Mouse (Mus musculus): ENCODE data around the gene Ric8a.
"Not testable (repeated sequence)": the region's sequence is repeated elsewhere in the genome, so short reads cannot be mapped to it uniquely, and the experiment has no call there.

Ric8a gene

DNA sequence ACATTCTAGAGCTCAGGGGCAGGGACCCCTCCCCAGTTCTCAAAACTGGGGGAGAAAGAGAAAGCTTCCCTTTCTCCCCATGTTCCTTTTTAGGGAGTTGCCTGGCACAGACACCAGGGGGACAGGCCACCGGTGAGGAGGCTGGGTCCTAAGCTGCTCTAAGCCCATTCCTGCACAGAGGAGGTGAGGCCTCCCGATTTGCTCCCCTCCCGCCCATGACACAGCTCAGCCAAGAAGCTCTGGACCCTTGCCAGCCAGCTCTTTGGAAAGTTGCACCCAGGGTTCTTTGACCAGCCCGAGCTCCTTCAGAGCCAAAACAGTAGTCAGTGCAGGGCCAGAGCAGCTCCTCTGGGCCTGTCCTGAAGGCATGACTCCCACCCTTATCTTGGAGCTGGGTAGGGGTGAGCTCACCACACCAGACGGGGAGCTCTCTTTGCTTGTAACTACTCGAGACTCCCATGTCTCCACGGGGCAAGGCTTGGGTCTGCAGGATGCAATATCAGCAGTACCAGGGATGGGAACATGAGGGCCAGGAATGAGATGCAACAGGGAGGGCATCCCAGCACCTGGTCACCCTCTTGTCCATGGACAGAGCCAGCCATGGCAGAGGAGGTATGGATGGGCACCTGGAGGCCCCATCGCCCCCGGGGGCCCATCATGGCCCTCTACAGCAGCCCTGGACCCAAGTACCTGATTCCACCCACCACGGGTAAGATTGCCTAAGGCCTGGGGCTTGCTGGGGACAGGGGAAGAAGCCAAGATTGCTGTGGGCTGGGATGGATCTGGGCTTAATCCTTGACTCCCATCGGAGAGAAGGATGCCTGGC is 8.8 kb upstream of the Ric8a start, which contains the start of gene Odf3:
TSS of gene Odf3 (plus strand) at position 51 of the 826 bp plus-strand sequence.
- DNase-seq, result peak; percentile 39 to 43

DNA sequence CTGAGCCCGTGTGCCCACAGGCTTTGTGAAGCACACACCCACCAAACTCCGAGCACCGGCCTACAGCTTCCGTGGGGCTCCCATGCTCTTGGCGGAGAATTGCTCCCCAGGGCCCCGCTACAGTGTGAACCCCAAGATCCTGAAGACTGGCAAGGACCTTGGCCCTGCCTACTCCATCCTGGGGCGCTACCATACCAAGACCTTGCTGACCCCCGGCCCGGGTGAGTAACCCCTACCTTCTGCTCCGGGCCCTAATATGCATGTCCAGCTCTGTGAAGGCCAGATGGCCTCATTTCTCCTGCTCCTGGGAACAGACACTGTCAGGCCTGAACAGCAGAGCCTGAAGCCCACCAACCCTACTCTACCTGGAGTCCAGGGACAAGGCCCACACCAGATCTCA is 8.2 kb upstream of the Ric8a start:
- no peak for DNase-seq

DNA sequence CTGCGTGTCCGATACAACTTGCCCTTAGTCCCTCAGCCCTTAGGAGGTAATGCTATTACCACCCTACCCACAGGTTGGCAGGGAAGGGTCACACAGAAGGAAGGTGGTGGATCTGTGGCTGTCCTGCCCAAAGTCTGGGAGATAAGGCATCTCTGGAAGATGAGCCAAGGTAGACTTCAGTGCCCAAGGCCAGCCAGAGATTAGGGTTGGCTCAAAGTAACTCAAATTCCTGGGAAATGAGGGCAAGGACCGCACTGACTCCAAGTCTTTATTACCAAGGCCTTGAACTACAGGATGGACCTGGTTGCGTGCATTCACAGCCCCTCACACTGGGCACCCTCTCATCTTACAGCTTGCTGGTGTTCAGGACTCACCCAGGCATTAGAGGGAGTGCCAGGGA is 4.8 kb upstream of the Ric8a start:
- DNase-seq, result no peak

DNA sequence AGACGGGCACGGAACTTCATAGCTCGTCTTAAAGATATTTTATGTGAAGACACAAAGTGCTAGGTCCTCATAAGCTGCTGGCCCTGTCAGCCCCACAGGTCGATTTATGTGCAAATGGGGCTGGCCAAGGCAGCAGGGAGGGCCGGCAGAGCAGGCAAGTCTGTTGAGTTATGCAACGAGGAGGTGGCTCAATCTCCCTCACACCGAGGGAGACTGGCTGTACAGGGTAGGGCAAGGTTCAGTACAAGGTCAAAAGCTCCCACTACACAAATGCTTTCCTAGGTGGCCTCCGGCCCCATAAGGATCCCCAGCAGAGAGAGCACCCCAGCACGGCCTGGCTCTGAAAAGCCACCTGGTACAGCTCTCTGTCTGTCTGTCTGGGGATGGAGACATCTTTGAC is 3.4 kb upstream of the Ric8a start:
- no peak for DNase-seq

DNA sequence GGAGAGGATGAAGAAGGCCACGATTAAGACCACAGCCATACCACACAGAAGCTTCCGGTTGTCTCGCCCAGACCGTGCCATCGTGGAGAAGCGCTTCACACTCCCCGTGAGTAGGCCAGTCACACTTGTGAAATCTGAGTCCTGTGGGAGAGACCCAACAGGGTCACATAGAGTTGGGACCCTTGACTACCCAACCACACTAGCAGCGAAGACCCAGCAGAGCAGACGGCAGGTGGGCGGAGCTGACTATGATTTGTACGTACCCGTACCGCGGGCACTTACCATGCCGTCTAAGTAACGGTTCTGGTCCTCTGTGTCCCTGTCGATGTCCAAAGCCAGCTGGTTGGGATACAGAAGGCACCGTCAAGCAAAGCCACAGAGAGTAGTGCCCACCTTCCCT is 2.3 kb upstream of the Ric8a start:
- no peak for DNase-seq

DNA sequence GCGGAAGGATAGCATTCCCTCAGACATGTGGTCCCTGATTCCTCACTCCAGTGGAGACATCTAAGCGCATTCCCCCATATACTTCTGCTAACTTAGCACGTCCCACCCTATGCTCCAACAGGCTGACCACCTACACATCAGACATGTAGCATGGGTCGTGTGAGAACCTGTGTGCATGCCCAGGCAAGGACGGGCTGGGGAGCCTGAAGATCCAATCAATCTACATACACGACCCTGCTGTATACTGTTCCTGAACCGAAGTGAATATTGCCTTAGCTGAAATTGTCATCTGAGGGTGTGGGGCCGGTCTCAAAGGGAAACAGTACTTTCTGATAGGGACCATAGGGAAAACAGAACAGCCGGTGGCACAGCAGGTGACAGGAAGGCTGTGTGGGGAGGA is 1.6 kb upstream of the Ric8a start:
- no peak for DNase-seq

DNA sequence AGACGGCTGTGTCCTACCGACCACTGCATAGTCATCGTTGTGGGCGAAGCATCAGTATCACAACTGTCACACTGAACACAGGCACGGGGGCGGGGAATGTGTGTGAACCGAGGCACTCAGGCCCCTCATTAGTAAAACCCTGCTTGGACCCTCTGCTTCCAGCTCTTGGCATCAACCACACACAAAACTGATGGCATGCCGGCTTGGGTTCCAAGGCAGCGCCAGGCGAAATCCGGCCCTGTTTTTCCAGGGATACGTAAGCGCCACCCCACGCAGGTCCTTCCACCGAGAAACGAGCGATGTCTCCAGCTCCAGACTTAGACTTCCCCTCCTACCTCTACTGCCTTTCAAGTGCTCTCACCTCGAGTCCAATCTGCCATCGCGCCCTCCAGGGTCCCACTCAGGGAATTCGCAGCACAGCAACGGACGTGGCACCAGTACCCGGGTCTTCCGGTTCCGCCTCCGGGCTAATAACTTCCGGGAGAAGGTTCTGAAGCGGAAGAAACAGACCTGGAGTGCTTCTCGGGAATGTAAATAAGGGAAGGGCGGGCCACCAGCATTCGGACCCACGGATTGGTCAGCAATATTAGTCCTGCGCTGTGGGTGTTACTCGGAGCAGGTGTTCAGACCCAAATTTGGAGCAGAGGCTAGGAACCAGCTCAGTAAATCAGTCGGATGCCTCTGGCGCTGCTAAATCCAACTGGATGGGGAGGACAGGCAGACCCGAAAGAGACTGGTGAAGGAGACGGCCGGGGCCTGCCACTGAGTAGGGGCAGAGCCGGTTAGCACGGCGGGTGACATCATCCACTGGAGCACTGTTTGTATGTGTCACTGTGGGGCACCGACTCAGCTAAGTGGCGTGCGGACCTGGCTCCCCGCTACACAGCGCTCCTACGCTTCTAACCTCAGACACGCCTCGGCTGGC is 635 bp upstream of the Ric8a start, which contains the start of gene Gm45785:
TSS of gene Gm45785 (minus strand) at position 472 of the 925 bp plus-strand sequence.
- peak; percentile 85 to 90 for DNase-seq

DNA sequence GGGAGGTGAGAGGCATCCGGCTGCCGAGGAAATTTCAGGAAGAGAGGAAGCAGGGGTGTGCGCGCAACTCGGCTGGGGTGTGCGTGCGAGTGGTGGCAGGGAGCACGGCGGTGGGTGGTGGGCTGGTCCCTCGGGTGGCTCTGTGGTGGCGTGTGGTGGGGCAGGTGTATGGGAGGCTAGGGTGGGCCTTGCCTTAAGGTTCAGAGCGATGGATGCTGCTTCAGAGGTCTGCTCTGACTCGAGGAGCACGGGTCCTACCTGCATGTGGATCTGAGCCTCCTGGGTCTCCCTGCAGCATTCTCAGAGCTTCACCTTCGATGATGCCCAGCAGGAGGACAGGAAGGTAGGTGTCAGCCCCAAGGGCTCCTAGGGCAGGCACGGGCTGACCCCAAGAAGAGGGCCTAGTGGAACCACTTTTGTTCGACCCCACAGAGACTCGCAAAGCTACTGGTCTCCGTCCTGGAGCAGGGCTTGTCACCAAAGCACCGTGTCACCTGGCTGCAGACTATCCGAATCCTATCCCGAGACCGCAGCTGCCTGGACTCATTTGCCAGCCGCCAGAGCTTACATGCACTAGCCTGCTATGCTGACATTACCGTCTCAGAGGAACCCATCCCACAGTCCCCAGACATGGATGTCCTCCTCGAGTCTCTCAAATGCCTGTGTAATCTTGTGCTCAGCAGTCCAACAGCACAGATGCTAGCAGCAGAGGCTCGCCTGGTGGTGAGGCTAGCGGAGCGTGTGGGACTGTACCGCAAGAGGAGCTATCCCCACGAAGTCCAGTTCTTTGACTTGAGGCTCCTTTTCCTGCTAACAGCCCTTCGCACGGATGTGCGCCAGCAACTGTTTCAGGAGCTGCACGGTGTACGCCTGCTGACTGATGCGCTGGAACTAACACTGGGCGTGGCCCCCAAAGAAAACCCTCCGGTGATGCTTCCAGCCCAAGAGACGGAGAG is 1.1 kb downstream of the Ric8a start, which contains the start of gene Bet1l:
TSS of gene Bet1l (minus strand) at position 28 of the 956 bp plus-strand sequence.
- peak in 1 of 2 experiments; percentile 43 for DNase-seq

DNA sequence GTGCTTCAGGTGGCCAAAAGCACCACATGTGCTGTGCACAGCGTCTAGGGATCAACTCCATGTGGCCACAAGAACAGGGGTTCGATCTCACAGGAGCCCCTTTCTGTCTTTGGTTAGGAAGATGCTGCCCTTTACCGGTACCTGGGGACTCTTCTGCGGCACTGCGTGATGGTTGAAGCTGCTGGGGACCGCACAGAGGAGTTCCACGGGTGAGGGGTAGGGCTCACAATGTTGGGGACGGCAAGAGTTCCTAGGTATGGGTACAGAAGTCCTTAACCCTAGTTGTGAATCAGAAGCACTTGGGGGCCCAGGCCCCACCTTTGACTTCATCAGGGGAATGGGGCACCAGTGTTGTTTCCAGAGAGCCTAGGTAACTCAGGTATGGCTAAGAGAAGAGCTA is 2.0 kb downstream of the Ric8a start:
- DNase-seq, result no peak

DNA sequence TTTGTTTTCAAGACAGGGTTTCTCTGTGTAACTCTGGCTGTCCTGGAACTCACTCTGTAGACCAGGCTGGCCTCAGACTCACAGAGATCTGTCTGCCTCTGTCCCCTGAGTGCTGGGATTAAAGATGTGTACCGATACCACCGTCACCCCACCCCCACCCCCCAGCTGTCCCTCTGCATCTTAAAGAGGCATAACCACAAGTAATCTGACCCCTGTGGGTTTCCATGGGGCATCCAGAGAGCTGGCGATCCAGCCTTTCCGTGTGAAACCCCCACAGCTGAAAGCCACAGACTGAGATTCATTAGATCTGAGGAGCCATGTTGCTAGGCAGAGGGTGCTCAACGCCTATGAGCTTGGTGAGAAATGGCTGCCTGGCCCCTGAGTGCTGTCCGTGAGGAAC is 3.2 kb downstream of the Ric8a start:
- no peak for DNase-seq

DNA sequence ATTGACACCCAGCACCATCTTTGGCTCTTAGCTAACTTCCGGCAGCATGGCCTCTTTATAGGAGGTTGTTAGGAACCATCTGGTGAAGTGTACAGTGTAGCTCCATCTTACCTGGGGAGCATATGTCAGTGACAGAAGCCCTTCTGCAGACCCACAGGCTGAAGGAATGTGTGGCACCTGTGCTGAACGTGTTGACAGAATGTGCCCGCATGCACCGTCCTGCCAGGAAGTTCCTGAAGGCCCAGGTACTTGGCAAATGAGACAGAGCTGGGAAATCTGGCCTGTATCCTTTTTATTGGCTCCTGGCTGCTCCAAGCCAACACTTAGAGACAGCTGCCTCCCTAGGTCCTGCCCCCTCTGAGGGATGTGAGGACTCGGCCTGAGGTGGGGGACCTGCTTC is 4.0 kb downstream of the Ric8a start:
- no peak for DNase-seq

DNA sequence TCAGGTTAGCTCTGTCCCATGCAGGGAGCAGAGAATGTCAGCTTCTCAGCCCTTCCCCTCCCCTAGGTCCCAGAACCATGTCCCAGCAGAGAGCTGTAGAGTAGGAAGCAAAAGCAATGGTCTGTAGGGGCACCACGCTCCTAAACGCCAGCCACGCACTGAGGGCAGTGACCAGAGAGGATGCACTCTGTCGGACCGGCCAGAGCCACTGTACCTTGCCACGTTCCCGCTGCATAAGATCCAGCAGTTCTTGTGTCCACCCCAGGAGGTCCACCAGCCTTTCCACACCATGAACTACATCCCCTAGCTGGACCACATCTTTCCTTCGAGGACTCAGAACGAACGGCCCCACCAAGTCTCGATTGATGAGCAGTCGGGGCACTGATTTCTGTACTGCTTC is 8.0 kb downstream of the Ric8a start:
- no peak for DNase-seq

DNA sequence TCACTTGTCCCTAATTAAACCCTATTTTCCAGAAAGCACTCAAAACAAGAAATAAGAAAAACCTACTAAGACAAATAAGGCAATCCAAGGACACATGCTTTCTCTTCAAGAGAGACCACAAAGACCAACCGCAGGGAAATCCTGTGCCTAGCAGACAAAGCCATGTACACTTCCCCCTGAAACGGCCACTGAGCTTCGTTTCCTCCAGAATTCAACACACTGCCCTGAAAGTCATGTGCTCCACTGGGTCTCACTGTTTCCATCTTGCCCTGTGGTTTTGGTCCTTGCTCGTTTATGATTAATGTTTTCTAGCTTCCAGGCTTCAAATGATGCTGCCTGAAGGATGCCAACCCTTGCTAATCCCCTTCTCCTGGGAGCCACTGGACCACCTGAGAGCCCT is 17.5 kb downstream of the Ric8a start:
- no peak for DNase-seq

DNA sequence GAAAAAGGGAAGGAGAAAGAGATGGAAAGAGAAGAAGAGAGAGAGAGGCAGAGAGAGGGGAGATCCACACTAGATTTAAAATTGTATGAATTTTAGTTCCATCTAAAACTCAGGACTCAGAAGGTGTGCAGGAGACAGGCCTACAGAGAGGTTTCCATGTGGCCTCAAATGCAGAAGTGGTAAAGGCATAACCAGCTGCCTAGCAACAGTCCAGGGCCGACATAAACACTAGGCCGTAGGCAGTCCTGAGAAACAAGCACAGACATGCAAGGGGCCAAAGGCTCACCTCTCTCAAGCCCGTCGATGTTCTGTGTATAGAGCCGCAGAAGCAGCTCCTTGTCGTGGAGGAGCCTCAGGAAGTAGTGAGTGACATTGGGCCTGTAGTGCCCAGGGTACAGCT is 20.6 kb downstream of the Ric8a start:
- DNase-seq, result no peak

DNA sequence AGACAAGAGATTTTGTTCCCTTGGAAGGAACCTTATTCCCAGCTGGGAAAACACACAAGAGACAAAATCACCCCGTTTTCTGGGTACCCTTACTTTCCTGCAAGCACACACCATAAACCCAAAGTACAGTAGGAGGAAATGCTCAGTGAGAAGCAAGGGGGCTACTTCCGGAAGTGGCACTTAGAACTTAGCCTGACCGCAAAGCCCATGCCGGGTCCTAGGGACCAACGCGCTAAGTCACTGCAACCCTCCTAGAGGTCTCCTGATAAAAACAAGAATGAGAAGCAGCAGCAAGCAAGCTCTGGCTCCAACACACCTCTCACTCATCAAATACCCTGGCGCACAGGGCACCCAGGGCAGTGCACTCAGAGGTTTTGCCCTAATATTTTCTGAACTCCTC is 22.6 kb downstream of the Ric8a start:
- no peak for DNase-seq

DNA sequence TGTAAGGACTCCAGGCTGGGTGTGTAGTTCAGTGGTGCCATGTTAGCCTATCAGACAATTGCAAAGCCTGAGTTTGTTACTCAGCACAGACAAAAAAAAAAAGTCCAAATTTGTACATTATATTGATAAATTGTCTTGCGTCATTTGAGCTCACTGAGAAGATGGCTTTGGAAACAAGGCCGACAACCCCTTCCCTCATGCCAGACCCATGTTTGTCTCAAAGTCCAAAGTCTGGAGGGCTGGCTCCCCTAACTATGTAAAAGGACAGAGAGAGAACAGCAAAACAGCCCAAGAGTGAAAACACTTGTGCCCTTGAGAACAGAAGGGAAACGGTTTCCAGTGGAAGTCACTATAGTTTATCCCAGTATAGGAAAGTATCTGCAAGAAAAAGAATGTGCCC is 23.7 kb downstream of the Ric8a start:
- peak in 1 of 2 experiments; percentile 37 for DNase-seq

DNA sequence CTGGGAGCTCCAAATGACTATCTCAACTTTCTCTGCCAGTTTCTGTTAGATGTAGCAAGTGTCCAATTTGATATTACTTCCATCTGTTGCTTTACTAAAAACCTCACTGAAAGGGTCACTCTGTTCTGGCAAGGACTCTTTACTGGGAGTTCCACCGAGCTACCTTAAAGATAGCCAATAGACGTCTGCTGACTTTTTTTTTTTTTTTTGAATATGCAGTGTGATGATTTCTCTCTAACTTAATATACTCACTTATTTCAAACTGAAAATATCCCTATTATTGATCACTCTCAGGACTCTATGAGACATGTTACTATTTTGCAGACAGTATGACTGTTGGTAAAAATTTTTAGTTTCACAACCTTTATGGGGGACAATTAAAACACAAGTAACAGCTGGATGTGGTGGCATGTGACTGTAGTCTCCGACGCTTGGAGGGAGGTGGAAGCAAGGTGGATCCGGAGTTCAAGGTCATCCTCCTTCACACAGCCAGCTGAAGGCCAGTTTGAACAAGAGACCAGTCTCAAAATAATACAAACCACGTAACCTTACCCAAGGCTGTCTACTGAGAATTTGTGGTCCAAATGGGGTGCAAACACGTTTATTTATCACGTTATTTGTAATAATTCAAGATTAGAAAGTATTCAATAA is 24.2 kb downstream of the Ric8a start:
- DNase-seq, result peak in 1 of 2 experiments; percentile 24

DNA sequence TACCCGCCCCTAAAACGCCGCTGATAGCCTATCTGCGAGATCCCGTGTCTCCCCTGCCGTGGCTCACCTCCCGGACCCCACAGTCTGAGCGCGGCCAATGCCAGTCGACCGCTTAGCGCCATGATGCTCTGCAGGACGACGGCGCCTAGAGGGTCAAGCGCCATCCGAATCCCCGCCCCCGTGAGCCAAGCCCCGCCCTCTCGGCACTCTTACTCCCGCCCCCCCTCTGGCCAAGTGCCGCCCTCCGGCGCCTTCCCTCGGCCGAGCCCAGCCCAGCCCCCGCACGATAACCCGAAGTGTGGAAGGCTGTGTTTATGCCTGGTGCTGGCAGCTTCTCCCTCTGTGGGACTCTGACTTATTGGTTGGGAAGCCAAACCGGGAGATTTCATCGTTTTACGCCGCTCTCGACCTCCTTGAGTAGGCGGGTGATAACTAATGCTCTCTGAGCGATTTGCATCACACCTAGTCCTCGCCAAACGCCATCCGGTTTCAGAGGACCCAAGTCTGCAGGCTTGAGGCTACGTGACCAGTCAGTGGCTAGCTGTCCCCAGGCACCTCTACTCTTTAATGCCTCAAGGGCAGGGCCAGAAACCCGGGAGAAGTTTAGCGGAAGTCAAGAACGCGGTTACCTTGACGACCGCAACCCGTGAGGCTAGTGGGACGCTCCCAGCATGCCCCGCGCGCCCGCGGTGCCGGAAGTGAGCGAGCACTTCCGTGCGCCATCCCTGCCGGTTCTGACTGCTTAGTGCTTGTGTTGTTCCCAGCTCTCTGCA is 25.1 kb downstream of the Ric8a start, which contains the start of the genes Psmd13 and Sirt3:
TSS of gene Psmd13 (plus strand) at position 273 of the 773 bp plus-strand sequence.
TSS of gene Sirt3 (minus strand) at position 614 of the 773 bp plus-strand sequence.
- peak; percentile 98 for DNase-seq

DNA sequence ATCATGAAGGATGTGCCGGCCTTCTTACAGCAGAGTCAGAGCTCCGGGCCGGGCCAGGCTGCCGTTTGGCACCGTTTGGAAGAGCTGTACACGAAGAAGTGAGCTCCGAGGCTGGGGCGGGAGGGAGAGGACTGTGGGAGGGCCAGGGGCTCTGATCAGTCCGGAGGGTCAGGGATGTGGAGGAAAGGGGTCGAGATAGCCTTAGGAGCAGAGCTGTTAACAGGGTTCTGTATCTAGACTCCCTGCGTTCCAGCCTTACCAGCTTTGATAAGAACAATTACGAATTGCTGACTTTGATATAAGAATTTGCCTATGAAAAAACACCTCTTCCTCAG is 25.7 kb downstream of the Ric8a start:
- no peak for DNase-seq

DNA sequence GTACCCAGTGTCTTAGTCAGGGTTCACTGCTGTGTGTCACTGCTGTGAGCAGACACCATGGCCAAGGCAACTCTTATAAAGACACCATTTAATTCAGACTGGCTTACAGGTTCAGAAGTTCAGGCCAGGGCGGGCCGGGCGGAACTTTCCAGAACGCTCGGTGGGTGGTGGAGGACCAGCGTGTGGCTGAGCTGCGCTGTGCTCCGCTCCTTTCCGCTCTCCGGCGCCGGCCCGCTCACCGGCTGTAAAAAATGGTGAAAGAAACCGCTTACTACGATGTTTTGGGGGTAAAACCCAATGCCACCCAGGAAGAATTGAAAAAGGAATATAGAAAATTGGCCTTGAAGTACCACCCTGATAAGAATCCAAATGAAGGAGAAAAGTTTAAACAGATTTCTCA is 33.9 kb downstream of the Ric8a start:
- not testable (repeated sequence) for DNase-seq

DNA sequence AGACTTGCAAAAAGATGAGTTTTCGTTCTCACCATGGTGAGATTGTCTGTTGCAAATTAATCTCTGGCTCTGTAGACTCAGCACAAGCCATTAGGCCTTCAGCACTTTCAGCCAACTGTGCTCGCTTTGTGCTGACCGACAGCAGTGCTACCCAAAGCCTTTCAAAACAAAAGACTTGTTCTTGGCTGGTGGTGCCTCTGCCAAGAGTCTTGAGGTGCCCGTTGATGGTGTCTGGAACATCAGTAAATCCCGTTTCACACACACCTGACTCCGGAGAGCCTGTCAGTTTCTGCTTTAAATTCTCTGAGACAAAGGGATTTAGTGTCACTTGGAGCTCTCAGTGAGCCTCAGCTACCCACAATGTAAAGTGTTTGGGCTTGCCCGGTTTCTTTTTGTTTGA is 37.3 kb downstream of the Ric8a start:
- DNase-seq, result no peak
